10 mouse cellular contexts compared by ENCODE assay signal in genomic region chr12:16584035-16584682, GRCm38 (mm10). TPM values are rescaled to one million over a fixed set of nuclear protein-coding genes. Genes with fewer than 3 reads are reported as not detected.
DNase-seq lines count a peak whose midpoint lies in the region; ATAC-seq lines count a peak whose summit lies in the region.
"Had no signal": no experiment of that assay in that cellular context is flagged by ENCODE, and none has a peak within 500 bp of the region (broad histone marks: within the 10 kb centered on the region; RNA-seq: fewer than 3 reads in every experiment).

No protein-coding gene starts in this region.

- H3K4me3 ChIP-seq in liver, embryonic 13.5 days (replicated peaks) = no peak overlapping the region
- H3K4me3 ChIP-seq in hindbrain, embryonic 16.5 days (ENCODE audit: low read length) = no peak overlapping the region

- H3K27me3 ChIP-seq in liver, embryonic 13.5 days = no peaks in the 10 kb centered on the region
- no peaks in the 10 kb centered on the region for H3K27me3 ChIP-seq in hindbrain, embryonic 16.5 days (replicated peaks; ENCODE audit: control insufficient read depth, insufficient read depth, low read length)

- peaks cover 17% of the 10 kb centered on the region; the same call in 1 of the 2 replicates for H3K36me3 ChIP-seq in liver, embryonic 13.5 days
- H3K36me3 ChIP-seq in hindbrain, embryonic 16.5 days (ENCODE audit: control insufficient read depth, insufficient read depth, low read length) = no peaks in the 10 kb centered on the region

- DNase-seq in heart, adult 11 months = peak; percentile 92
- DNase-seq in heart, postnatal 14 days = no peak
- DNase-seq in liver, embryonic 13.5 days = no peak
- peak; percentile 12 to 27 for DNase-seq in natural killer cell, adult 2 months (ENCODE audit: low spot score in 2 of 2)
- DNase-seq in layer of hippocampus, adult 11-12 months (ENCODE audit: low spot score) = no peak
- no peak for DNase-seq in cerebellum, adult 18-20 months
- DNase-seq: adrenal gland, postnatal 25 days; forebrain, postnatal 0 days had no signal

- peak overlapping the region; percentile 9; the same call in 1 of the 2 replicates for H3K27ac ChIP-seq in liver, embryonic 13.5 days
- H3K27ac ChIP-seq in hindbrain, embryonic 16.5 days (ENCODE audit: low read depth, low read length) = no peak overlapping the region

- WGBS in liver, embryonic 13.5 days (ENCODE audit: insufficient replicate concordance) = 19% methylated on average over 14 of the region's 14 CpGs
- WGBS in hindbrain, embryonic 16.5 days = 64% methylated on average over 14 of the region's 14 CpGs

- peaks cover 98% of the 10 kb centered on the region for H3K4me1 ChIP-seq in liver, embryonic 13.5 days (replicated peaks)
- H3K4me1 ChIP-seq in hindbrain, embryonic 16.5 days (ENCODE audit: control insufficient read depth, insufficient read depth, low read depth, low read length) = peaks cover 30% of the 10 kb centered on the region

- intact Hi-C loops in heart, postnatal 14 days (cut with DNase I) = no loop called here

- no peaks in the 10 kb centered on the region for H3K9me3 ChIP-seq in liver, embryonic 13.5 days (replicated peaks)
- no peaks in the 10 kb centered on the region for H3K9me3 ChIP-seq in hindbrain, embryonic 16.5 days (ENCODE audit: control insufficient read depth, low read length)

- H3K4me2 ChIP-seq in liver, embryonic 13.5 days = peak overlapping the region; percentile 34
- no peak overlapping the region for H3K4me2 ChIP-seq in hindbrain, embryonic 16.5 days (ENCODE audit: low read length)

- ATAC-seq in activated CD4-positive, CD25-positive, alpha-beta regulatory T cell, adult 4 months = peak; percentile 70
- ATAC-seq in liver, embryonic 13.5 days (ENCODE audit: low read depth) = no peak
- ATAC-seq in hindbrain, embryonic 16.5 days = no peak
- ATAC-seq: forebrain, postnatal 0 days had no signal

- H3K9ac ChIP-seq in liver, embryonic 13.5 days = 0 out of 2 replicates have a peak overlapping the region, but pooled peaks have one; percentile 1
- no peak overlapping the region for H3K9ac ChIP-seq in hindbrain, embryonic 16.5 days (ENCODE audit: low read depth, low read length)
- H3K9ac ChIP-seq: forebrain, postnatal 0 days had no signal

RNA-seq across cellular contexts. Expression of gene Lpin1, which starts 26.6 kb away (rescaled TPM):
- 100 to 1,000 TPM; 130 to 137 TPM for total RNA-seq in heart, postnatal 14 days (2021)
- polyA plus RNA-seq in activated CD4-positive, CD25-positive, alpha-beta regulatory T cell, adult 4 months (2017; shearing (Covaris generic)) = 10 to 100 TPM; 10.9 to 12.0 TPM
- 5.3 and 6.8 TPM in 2 replicates for polyA plus RNA-seq in liver, embryonic 13.5 days (2015; fragmentation: Nextera tagmentation; extraction: Ambion mirVana)
- polyA plus RNA-seq in hindbrain, embryonic 16.5 days (2015; fragmentation: Nextera tagmentation; extraction: Ambion mirVana) = 14.8 and 18.0 TPM in 2 replicates

Comparison
In these comparisons a context has a peak if more than half of its experiments do, and no peak if none do; other contexts are left out.
1. DNase-seq: peak in heart, adult 11 months (single experiment) and natural killer cell, adult 2 months (2 of 2); none in heart, postnatal 14 days (0 of 2), liver, embryonic 13.5 days (single experiment), layer of hippocampus, adult 11-12 months (single experiment) and cerebellum, adult 18-20 months (0 of 2).